Mouse (Mus musculus) brain, embryonic 14.5 days (tissue): Measurements from ENCODE around the gene Npepl1.

ENCODE experiments used
- CTCF ChIP-seq: fragments of 200-500 bp; IDR thresholded peaks from 2 replicates; pipeline ENCODE4 v1.5.1; 2012; ENCODE audit warnings: inconsistent platforms, mild to moderate bottlenecking, moderate library complexity, borderline replicate concordance; ENCODE audit not compliant: insufficient read depth, insufficient read length; ENCODE audit errors: extremely low read depth
- POLR2A ChIP-seq: fragments of 200-500 bp; IDR thresholded peaks from 2 replicates; pipeline ENCODE4 v1.6.1; 2012; ENCODE audit warnings: mild to moderate bottlenecking, inconsistent platforms, borderline replicate concordance; ENCODE audit not compliant: poor library complexity, insufficient read depth, insufficient read length, severe bottlenecking; ENCODE audit errors: extremely low read depth

DNA sequence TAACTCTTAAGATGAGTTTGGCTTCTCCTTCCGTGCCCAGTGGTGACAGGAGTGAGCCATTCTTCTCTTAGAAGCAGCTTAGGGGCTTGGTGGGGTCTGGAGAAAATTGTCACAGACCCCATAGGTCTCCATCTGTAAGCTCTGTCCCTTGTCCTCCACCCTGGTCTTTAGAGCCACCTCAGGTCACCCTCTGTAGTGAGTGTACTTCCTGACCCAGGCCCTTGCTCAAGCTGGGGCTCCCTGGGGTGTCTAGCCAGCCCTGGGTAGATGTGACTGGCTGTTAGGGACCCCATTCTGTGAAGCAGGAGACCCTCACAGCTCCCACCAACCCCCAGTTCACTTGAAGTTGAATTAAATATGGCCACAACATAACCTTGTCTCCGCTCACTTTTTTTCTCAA, 12.2 kb downstream of the Npepl1 start:
- no peak for TF ChIP-seq CTCF
- TF ChIP-seq POLR2A, result no peak
